Mouse (Mus musculus): Measurements from ENCODE around the gene Serpinb7. TPM values are rescaled to one million over a fixed set of nuclear protein-coding genes. Genes with fewer than 3 reads are reported as not detected.

Serpinb7 gene
- total and polyA plus RNA-seq, 3 experiments: 0.17 to 0.20 TPM; not detected in 1

- peak; percentile 65 for DNase-seq (ENCODE audit: extremely low read depth)
- Histone ChIP-seq H3K36me3 (replicated peaks in 1 of 2; ENCODE audit: control insufficient read depth in 1 of 2, insufficient read depth in 1 of 2, low read length in 1 of 2) (no peaks in the 10 kb centered on the region), H3K9me3 (replicated peaks; ENCODE audit: low read length) (no peaks in the 10 kb centered on the region), H3K27me3 (replicated peaks) (no peaks in the 10 kb centered on the region), H3K4me3 (replicated peaks in 1 of 3; ENCODE audit: low read depth in 2 of 3, low read length in 2 of 3, poor library complexity in 1 of 3) (no peak overlapping the region), H3K79me2 (replicated peaks; ENCODE audit: control insufficient read depth, extremely low read depth, insufficient read depth, poor library complexity, severe bottlenecking) (no peaks in the 10 kb centered on the region), H3K9ac (ENCODE audit: insufficient read depth, low read depth) (0 out of 2 replicates have a peak overlapping the region, but pooled peaks have one; percentile 13), H3K27ac (ENCODE audit: insufficient read depth, low read depth) (peak overlapping the region; percentile 46; the same call in 1 of the 2 replicates), H3K4me2 (ENCODE audit: insufficient read depth, low read depth, poor library complexity, severe bottlenecking) (peak overlapping the region; percentile 80), H3K4me1 (ENCODE audit: control insufficient read depth in 1 of 2, insufficient read depth in 2 of 2) (peaks cover 0 to 25% of the 10 kb centered on the region in 2 experiments; a peak in 2 of 4 replicates)
- no peak for TF ChIP-seq E2F4 (IDR thresholded peaks at IDR 0.05; ENCODE audit: insufficient replicate concordance, low read depth, low read length)
- TF ChIP-seq CHD1 (IDR thresholded peaks at IDR 0.05; ENCODE audit: low read depth, low read length): no peak
- TF ChIP-seq RCOR1 (conservative IDR thresholded peaks at IDR 0.05; ENCODE audit: low read depth, low read length): peak; percentile 20; the same call in 1 of the 2 replicates
- TF ChIP-seq TCF12 (IDR thresholded peaks at IDR 0.05; ENCODE audit: low read depth, low read length): peak; percentile 51
- TF ChIP-seq POLR2A (IDR thresholded peaks at IDR 0.05; ENCODE audit: low read depth, low read length): no peak
- no peak for TF ChIP-seq SMC3 (IDR thresholded peaks at IDR 0.05; ENCODE audit: low read depth, low read length)
- TF ChIP-seq HCFC1 (IDR thresholded peaks at IDR 0.05; ENCODE audit: low read depth, low read length): 0 out of 2 replicates have a peak, but pooled peaks have one; percentile 12
- TF ChIP-seq BHLHE40 (IDR thresholded peaks at IDR 0.05; ENCODE audit: low read depth, low read length): peak; percentile 51
- no peak; the same call in 1 of the 2 replicates for TF ChIP-seq MAX (IDR thresholded peaks at IDR 0.05; ENCODE audit: low read length)
- no peak for TF ChIP-seq ZMIZ1 (IDR thresholded peaks at IDR 0.05; ENCODE audit: low read depth, low read length)
- no peak for TF ChIP-seq NRF1 (IDR thresholded peaks at IDR 0.05; ENCODE audit: low read depth, low read length)
- no peak for TF ChIP-seq CTCF (conservative IDR thresholded peaks at IDR 0.05 in 1 of 2, IDR thresholded peaks at IDR 0.05 in 1 of 2; ENCODE audit: low read depth in 2 of 2, low read length in 2 of 2)
- TF ChIP-seq KAT2A (IDR thresholded peaks at IDR 0.05; ENCODE audit: insufficient replicate concordance, low read length): no peak
- TF ChIP-seq GABPA (IDR thresholded peaks at IDR 0.05; ENCODE audit: insufficient replicate concordance, low read depth, low read length): no peak
- TF ChIP-seq MEF2A (IDR thresholded peaks at IDR 0.05; ENCODE audit: borderline replicate concordance, low read depth, low read length): peak; percentile 93
- peak; percentile 40; the same call in 1 of the 2 replicates for TF ChIP-seq SIN3A (IDR thresholded peaks at IDR 0.05; ENCODE audit: low read length)
- TF ChIP-seq NELFE (IDR thresholded peaks at IDR 0.05; ENCODE audit: low read depth, low read length): no peak
- no peak for TF ChIP-seq USF2 (conservative IDR thresholded peaks at IDR 0.05; ENCODE audit: low read depth, low read length)
- TF ChIP-seq USF1 (IDR thresholded peaks at IDR 0.05; ENCODE audit: low read depth, low read length): no peak
- TF ChIP-seq TBP (conservative IDR thresholded peaks at IDR 0.05; ENCODE audit: low read depth, low read length): 0 out of 2 replicates have a peak, but pooled peaks have one; percentile 38
- TF ChIP-seq JUND (conservative IDR thresholded peaks at IDR 0.05; ENCODE audit: low read depth, low read length): peak; percentile 64
- TF ChIP-seq MXI1 (IDR thresholded peaks at IDR 0.05; ENCODE audit: low read depth, low read length): no peak
- TF ChIP-seq IRF4 (IDR thresholded peaks at IDR 0.05; ENCODE audit: low read depth, low read length): peak; percentile 89
- TF ChIP-seq ZC3H11A (IDR thresholded peaks at IDR 0.05; ENCODE audit: low read depth, low read length): no peak
- TF ChIP-seq MAZ (IDR thresholded peaks at IDR 0.05; ENCODE audit: low read depth, low read length): peak; percentile 51; the same call in 1 of the 2 replicates
- TF ChIP-seq CHD2 (IDR thresholded peaks at IDR 0.05; ENCODE audit: low read length): peak; percentile 69; the same call in 1 of the 2 replicates
- TF ChIP-seq EP300 (IDR thresholded peaks at IDR 0.05; ENCODE audit: low read length): peak; percentile 89
- 0 out of 2 replicates have a peak, but pooled peaks have one; percentile 34 for TF ChIP-seq JUN (IDR thresholded peaks at IDR 0.05; ENCODE audit: insufficient read depth, low read depth, low read length)
- TF ChIP-seq ZKSCAN1 (IDR thresholded peaks at IDR 0.05; ENCODE audit: borderline replicate concordance, low read depth, low read length): no peak
- TF ChIP-seq ELF1 (IDR thresholded peaks at IDR 0.05; ENCODE audit: low read depth, low read length): peak; percentile 86
- peak; percentile 19 for TF ChIP-seq ZNF384 (IDR thresholded peaks at IDR 0.05; ENCODE audit: low read depth, low read length)
- no peak for TF ChIP-seq PAX5 (IDR thresholded peaks at IDR 0.05; ENCODE audit: low read length)
- no peak for TF ChIP-seq UBTF (IDR thresholded peaks at IDR 0.05; ENCODE audit: low read depth, low read length)
- no peak for TF ChIP-seq MYC (IDR thresholded peaks at IDR 0.05; ENCODE audit: low read depth, low read length)
- no peak for TF ChIP-seq POLR2AphosphoS2 (IDR thresholded peaks at IDR 0.05; ENCODE audit: low read depth, low read length)
- no peak; the same call in 1 of the 2 replicates for TF ChIP-seq RAD21 (IDR thresholded peaks at IDR 0.05; ENCODE audit: low read depth, low read length)
- 0 out of 2 replicates have a peak, but pooled peaks have one; percentile 42 for TF ChIP-seq MAFK (IDR thresholded peaks at IDR 0.05; ENCODE audit: insufficient replicate concordance, low read length)
- peak; percentile 64 for TF ChIP-seq ETS1 (conservative IDR thresholded peaks at IDR 0.05; ENCODE audit: low read depth, low read length)
- in situ Hi-C loops (cut with MboI; ENCODE audit: low pct_ligation_motif_present, low pct_unique_long_range_greater_than_20kb, low sequenced_read_pairs): no loop called here
- dilution Hi-C loops (cut with MboI; ENCODE audit: extremely low pct_ligation_motif_present, extremely low pct_unique_long_range_greater_than_20kb, low sequenced_read_pairs): no loop called here
Observed at GRCm38 (mm10) chr1:107447228-107447931, 47.9 kb downstream of the Serpinb7 start.

All from CH12.LX (cell line).